Mouse (Mus musculus) midbrain, embryonic 11.5 days (tissue): ENCODE measurements around the gene Trpm8. TPM values are rescaled to one million over a fixed set of nuclear protein-coding genes. Genes with fewer than 3 reads are reported as not detected.

Experiments
- ATAC-seq: fragments of 200-750 bp; cut with Nextera tagmentation; 2 replicates; pipeline ENCODE4 v1.8.0; 2017; ENCODE audit warnings: moderate TSS enrichment, moderate library complexity; ENCODE audit not compliant: low FRiP score
- DNase-seq: peaks from one replicate; pipeline ENCODE4 v3.0.0; 2015; ENCODE audit warnings: low spot score; ENCODE audit errors: missing footprints
- H3K27ac ChIP-seq: fragments of 300-500 bp; sonication (generic); 2 replicates; pipeline ENCODE4 v1.5.1; 2014; ENCODE audit warnings: low read depth, low read length
- H3K27me3 ChIP-seq: fragments of 300-500 bp; sonication (generic); 2 replicates; pipeline ENCODE4 v1.6.1; 2014; ENCODE audit warnings: mild to moderate bottlenecking, low read length, moderate library complexity, mixed read lengths; ENCODE audit not compliant: control insufficient read depth, insufficient read depth
- H3K36me3 ChIP-seq: fragments of 300-500 bp; sonication (generic); 2 replicates; pipeline ENCODE4 v1.6.1; 2014; ENCODE audit warnings: mild to moderate bottlenecking, low read length, moderate library complexity, mixed read lengths; ENCODE audit not compliant: control insufficient read depth, insufficient read depth
- H3K4me1 ChIP-seq: fragments of 300-500 bp; sonication (generic); 2 replicates; pipeline ENCODE4 v1.6.1; 2014; ENCODE audit warnings: low read length; ENCODE audit not compliant: control insufficient read depth, insufficient read depth
- H3K4me2 ChIP-seq: fragments of 300-500 bp; sonication (generic); 2 replicates; pipeline ENCODE4 v1.6.1; 2014; ENCODE audit warnings: mild to moderate bottlenecking, moderate library complexity
- H3K4me3 ChIP-seq: fragments of 300-500 bp; sonication (generic); 2 replicates; pipeline ENCODE4 v1.5.1; 2014; ENCODE audit warnings: low read depth, low read length
- H3K9ac ChIP-seq: fragments of 300-500 bp; sonication (generic); 2 replicates; pipeline ENCODE4 v1.6.1; 2014; ENCODE audit warnings: low read length
- H3K9me3 ChIP-seq: fragments of 300-500 bp; sonication (generic); 2 replicates; pipeline ENCODE4 v1.6.1; 2016; ENCODE audit warnings: low read length; ENCODE audit not compliant: control insufficient read depth
- WGBS: fragments of 180-500 bp; shearing (Covaris S2); extraction: QIAGEN DNeasy Blood & Tissue Kit; methylation state at CpG from one replicate; pipeline ENCODE4 v1.1.7; 2014; 5-methylcytosine and 5-hydroxymethylcytosine counted together
- polyA plus RNA-seq: library from polyadenylated mRNA; unstranded; fragments of >200 nt; fragmentation: Nextera tagmentation; extraction: Ambion mirVana; gene quantifications from 2 replicates; pipeline ENCODE4 v1.2.1, GENCODE M21; 2014

The Trpm8 gene
- polyA plus RNA-seq, 1 experiment from 2014 or later, result not detected

DNA sequence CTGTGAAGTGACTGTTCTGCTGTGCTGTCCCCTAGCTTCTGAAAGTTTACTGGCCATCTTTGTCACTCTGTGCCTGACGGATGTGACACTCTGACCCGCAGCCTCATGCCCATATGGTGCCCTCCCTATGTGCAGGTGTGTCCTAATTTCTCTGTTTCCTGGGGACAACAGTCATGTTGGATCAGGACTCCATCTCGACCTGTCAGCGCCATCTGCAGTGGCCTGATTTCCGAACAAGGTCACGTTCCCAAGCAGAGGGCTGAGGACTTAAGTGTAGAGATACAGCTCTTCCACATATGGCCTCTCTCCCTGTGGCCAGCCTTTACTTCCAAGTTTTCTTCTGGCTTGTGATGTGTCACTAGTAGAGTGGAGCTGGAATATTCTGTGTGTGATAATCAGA is 79.2 kb downstream of the Trpm8 start:
- no peak overlapping the region for H3K4me3 ChIP-seq
- H3K4me1 ChIP-seq, result 0 out of 2 replicates have a peak, but pooled peaks cover 5% of the 10 kb centered on the region
- no peak overlapping the region for H3K4me2 ChIP-seq
- no peak overlapping the region for H3K9ac ChIP-seq
- H3K9me3 ChIP-seq, result no peaks in the 10 kb centered on the region
- DNase-seq, result no peak
- no peak for ATAC-seq
- H3K27ac ChIP-seq, result no peak overlapping the region
- no peaks in the 10 kb centered on the region for H3K36me3 ChIP-seq
- WGBS, result 91% methylated on average over 6 of the region's 6 CpGs
- H3K27me3 ChIP-seq, result no peaks in the 10 kb centered on the region

DNA sequence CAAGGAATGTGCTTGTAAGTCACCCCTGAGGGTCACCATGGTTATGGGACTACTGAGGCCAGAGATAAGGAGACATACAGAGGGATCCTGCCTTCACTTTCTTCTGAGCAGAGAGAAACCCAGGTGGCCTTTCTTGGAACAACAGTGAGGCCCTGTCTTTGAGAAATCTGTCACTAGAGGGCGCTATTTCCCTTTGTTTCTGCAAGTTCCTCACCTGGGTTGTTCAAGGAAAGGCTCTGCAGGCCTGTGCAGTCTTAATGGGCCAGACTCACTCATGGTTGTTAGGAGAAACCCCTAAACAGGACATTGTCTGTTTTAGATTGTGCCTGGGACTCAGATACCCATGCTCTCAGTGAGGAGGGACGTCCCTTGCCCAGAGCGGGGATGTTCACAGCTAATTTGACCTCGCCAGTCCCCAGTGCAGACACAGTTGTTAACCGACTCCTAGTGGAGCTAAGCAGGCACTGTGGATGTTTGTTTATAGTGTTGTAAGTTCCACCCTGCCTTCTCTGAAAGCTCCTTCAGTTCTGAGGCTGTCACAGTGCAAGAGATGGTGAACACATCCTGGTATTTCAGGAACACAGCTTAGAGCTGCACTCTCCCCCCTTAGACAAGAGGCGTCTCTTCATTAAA is 80.1 kb downstream of the Trpm8 start:
- Histone ChIP-seq H3K27ac (no peak overlapping the region), H3K36me3 (no peaks in the 10 kb centered on the region), H3K4me1 (0 out of 2 replicates have a peak, but pooled peaks cover 5% of the 10 kb centered on the region), H3K4me2 (no peak overlapping the region), H3K9ac (no peak overlapping the region), H3K4me3 (no peak overlapping the region), H3K9me3 (no peaks in the 10 kb centered on the region), H3K27me3 (no peaks in the 10 kb centered on the region)
- ATAC-seq (peak; percentile 46; the same call in 1 of the 2 replicates), DNase-seq (peak; percentile 98)
- WGBS, result 56% methylated on average over 6 of the region's 6 CpGs

DNA sequence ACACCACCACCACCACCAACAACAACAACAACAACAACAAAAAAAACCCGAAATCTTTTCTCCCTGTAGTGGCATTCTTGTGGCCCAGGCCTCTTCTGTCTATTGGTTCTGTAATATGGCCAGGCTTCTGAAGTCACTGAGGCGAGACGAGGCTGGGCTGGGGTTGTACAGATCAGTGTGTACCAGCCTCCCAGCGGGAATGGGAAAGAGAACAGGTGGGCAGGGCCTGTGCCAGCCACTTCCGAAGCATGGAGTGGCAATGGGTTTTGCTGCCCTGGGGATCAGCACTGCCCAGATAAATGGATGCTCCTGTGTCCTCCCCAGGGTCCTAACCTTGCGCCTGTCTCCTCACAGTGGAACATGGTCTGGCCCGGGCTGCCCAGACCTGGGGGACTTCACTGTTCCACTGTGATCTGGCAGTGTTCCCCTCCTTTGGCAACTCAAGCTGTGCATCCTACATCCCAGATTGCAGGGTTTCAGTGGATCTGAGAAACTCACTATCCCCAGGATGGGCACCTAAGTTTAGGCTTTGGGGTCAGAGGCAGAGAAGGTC is 80.7 kb downstream of the Trpm8 start:
- DNase-seq, result no peak
- H3K4me1 ChIP-seq, result no peaks in the 10 kb centered on the region
- H3K36me3 ChIP-seq, result no peaks in the 10 kb centered on the region
- no peak overlapping the region for H3K4me3 ChIP-seq
- ATAC-seq, result no peak
- no peaks in the 10 kb centered on the region for H3K9me3 ChIP-seq
- H3K27ac ChIP-seq, result no peak overlapping the region
- H3K27me3 ChIP-seq, result no peaks in the 10 kb centered on the region
- H3K9ac ChIP-seq, result no peak overlapping the region
- H3K4me2 ChIP-seq, result no peak overlapping the region
- 73% methylated on average over 7 of the region's 7 CpGs for WGBS

DNA sequence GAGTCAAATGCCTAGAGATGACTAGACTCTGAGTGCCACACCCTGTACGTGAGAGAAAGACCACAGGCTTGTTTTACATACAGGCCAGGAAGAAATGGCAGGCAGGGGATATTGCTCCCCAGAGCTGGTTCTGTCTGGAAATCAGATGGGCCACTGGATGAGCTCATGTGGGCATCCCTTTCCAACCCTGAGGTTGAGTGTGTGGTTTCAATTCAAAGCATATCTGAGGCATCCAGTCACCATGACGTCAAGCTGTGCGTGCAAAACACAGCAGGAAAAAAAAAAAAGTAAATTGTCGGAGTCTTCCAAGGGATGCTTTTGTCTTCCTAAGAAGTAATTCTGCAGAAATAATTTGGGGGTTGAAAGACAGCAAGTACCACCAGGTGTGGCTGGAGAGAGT is 83.6 kb downstream of the Trpm8 start:
- H3K9me3 ChIP-seq, result no peaks in the 10 kb centered on the region
- no peak overlapping the region for H3K27ac ChIP-seq
- DNase-seq (no peak), ATAC-seq (no peak)
- 71% methylated on average over 4 of the region's 4 CpGs for WGBS
- no peak overlapping the region for H3K9ac ChIP-seq
- no peak overlapping the region for H3K4me3 ChIP-seq
- H3K4me2 ChIP-seq, result no peak overlapping the region
- H3K36me3 ChIP-seq, result no peaks in the 10 kb centered on the region
- no peaks in the 10 kb centered on the region for H3K27me3 ChIP-seq
- no peaks in the 10 kb centered on the region for H3K4me1 ChIP-seq

DNA sequence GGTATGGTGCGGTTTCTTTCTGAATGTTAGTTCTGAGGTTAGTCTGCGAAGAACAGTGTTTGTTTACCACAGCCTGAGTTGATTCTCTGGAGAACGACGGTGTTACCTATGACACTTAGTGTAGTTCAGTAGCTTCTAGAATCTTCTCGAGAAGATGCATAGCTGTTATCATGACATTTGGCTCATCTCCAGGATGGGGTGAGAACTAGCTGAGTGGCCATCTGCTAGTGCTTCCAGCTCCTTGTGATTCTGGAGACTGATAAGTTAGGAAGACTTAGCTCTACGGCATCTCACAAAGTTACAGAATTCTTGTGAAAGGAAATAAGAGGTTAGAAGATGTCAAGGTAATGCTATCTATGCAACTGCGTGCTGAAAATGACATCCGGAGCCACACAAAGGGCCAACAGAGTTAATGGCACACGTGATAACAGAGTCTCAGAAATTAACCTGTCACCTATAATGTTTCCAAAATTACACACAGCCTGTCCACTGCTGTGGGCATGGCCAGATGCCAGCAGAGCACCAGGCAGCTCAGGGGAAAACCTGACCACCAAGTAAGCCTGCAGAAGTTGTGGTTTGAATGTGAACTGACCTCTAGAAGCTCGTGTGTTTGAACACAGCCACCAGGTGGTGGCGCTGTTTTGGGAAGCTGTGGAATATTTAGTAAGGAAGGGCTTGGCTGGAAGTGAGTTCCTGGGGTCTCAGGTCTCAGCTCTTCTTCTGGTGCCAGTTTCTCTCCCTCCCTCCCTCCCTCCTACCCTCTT is 89.6 kb downstream of the Trpm8 start:
- no peak for DNase-seq
- Histone ChIP-seq H3K4me3 (no peak overlapping the region), H3K4me2 (no peak overlapping the region), H3K4me1 (no peaks in the 10 kb centered on the region), H3K27ac (no peak overlapping the region), H3K36me3 (no peaks in the 10 kb centered on the region), H3K9ac (no peak overlapping the region), H3K27me3 (no peaks in the 10 kb centered on the region), H3K9me3 (peaks cover 3% of the 10 kb centered on the region; the same call in 1 of the 2 replicates)
- WGBS, result 84% methylated on average over 11 of the region's 11 CpGs
- no peak for ATAC-seq

DNA sequence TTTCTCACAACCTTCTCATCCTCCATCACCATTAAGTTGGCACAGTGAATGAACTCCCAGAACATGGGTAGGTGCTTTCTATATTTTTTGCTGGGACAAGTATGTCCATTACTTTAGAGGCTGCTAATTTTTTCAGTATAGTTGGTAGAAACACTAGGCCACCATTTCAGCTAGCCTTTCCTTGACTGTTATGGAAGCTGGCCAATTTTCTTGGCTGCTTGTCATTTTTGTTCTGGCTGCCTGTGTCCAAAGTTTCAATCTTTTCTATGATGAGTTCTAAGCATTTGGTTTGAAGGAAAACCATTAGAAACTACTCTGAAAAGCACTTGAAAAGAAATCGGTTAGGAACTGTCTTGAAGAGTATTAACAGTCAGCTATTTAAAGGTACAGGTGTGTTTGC is 101.0 kb downstream of the Trpm8 start:
- 100% methylated on average over 1 of the region's 1 CpGs for WGBS
- no peak overlapping the region for H3K4me3 ChIP-seq
- no peak for ATAC-seq
- no peaks in the 10 kb centered on the region for H3K4me1 ChIP-seq
- H3K4me2 ChIP-seq, result no peak overlapping the region
- no peaks in the 10 kb centered on the region for H3K27me3 ChIP-seq
- no peak for DNase-seq
- H3K9me3 ChIP-seq, result peaks cover 6% of the 10 kb centered on the region; the same call in 1 of the 2 replicates
- no peak overlapping the region for H3K9ac ChIP-seq
- no peaks in the 10 kb centered on the region for H3K36me3 ChIP-seq
- no peak overlapping the region for H3K27ac ChIP-seq

DNA sequence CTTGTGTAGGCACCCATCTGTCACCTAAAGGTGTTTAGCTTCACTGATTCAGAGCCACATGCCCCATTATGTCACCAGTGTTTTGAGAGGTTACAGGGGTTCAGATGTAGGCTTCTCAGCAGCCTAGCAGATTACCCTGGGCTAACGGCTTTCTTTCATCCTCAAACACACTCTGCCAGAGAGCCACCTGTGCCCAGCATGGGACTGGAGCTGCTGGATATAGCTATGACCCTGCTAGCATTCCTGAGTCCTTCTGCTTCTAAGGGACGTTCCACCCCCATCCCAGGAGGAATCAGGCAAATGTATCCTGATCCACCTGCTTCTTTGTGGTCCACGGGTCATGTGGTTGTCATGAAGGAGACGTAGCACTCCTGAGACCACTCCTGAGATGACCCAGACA is 114.2 kb downstream of the Trpm8 start:
- DNase-seq, result no peak
- Histone ChIP-seq H3K9ac (no peak overlapping the region), H3K27ac (no peak overlapping the region), H3K4me3 (no peak overlapping the region), H3K4me1 (no peaks in the 10 kb centered on the region), H3K36me3 (no peaks in the 10 kb centered on the region), H3K4me2 (no peak overlapping the region), H3K9me3 (no peaks in the 10 kb centered on the region), H3K27me3 (no peaks in the 10 kb centered on the region)
- ATAC-seq, result no peak
- 81% methylated on average over 4 of the region's 4 CpGs for WGBS

DNA sequence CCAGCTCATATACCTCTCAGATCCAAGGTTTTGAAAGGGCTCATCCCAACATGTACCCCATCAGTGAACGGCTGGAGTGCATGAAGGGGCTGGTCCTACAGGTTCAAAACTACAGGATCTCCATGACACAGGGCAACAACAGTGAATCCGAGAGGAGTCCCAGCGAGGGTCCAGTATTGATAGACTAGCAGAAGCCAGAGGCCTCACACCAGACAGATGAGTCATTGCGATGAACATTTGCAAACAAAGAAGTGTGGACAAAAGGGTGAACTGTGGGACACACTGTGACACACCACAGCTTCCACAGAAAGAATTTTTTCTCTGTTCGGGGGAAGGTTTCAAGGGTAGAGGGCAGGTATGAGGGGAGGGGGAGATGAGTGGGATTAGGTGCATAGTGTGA is 115.9 kb downstream of the Trpm8 start:
- no peaks in the 10 kb centered on the region for H3K36me3 ChIP-seq
- no peak overlapping the region for H3K4me3 ChIP-seq
- H3K4me2 ChIP-seq, result no peak overlapping the region
- no peak overlapping the region for H3K27ac ChIP-seq
- DNase-seq (no peak), ATAC-seq (no peak)
- no peaks in the 10 kb centered on the region for H3K9me3 ChIP-seq
- no peaks in the 10 kb centered on the region for H3K27me3 ChIP-seq
- no peaks in the 10 kb centered on the region for H3K4me1 ChIP-seq
- no peak overlapping the region for H3K9ac ChIP-seq
- WGBS, result 91% methylated on average over 5 of the region's 5 CpGs

DNA sequence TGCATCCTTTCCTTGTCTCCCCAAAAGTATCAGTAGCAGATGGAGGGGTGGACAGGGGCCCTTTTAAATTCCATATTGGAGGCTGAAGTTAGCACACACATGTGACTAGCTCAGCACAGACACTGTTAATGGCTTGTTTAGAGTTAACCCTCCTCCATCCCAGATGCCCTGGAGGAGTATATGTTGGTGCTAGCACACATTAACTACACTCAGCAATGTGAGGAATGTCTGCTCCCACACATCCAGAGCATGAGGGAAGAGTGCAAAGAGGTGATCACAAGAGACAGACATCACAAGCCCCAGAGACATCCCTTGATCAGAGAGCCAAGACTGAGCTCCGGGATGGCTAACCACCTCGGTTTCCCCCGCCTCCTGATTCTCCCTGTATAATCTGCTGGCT is 125.9 kb downstream of the Trpm8 start:
- ATAC-seq (no peak), DNase-seq (no peak)
- H3K27ac ChIP-seq, result no peak overlapping the region
- WGBS, result 67% methylated on average over 3 of the region's 3 CpGs
- no peaks in the 10 kb centered on the region for H3K27me3 ChIP-seq
- H3K9me3 ChIP-seq, result no peaks in the 10 kb centered on the region
- H3K4me2 ChIP-seq, result no peak overlapping the region
- no peak overlapping the region for H3K4me3 ChIP-seq
- no peaks in the 10 kb centered on the region for H3K36me3 ChIP-seq
- no peak overlapping the region for H3K9ac ChIP-seq
- no peaks in the 10 kb centered on the region for H3K4me1 ChIP-seq
